Mouse (Mus musculus) ES-Bruce4 (cell line): ENCODE data around the gene Plcb1. TPM values are rescaled to one million over a fixed set of nuclear protein-coding genes. Genes with fewer than 3 reads are reported as not detected.

Source experiments
- H3K27ac ChIP-seq: 2 replicates; pipeline ENCODE4 v1.5.1; 2012; ENCODE audit warnings: low read length, inconsistent platforms; ENCODE audit not compliant: insufficient read depth
- H3K27me3 ChIP-seq: 2 replicates; pipeline ENCODE4 v1.6.1; 2012; ENCODE audit warnings: mild to moderate bottlenecking, low read length, inconsistent platforms; ENCODE audit not compliant: control insufficient read depth, poor library complexity, insufficient read depth, severe bottlenecking
- H3K36me3 ChIP-seq: 2 replicates; pipeline ENCODE4 v1.6.1; 2012; ENCODE audit warnings: inconsistent platforms, mild to moderate bottlenecking, low read length, moderate library complexity; ENCODE audit not compliant: control insufficient read depth, poor library complexity, insufficient read depth, severe bottlenecking
- H3K4me1 ChIP-seq: one replicate; pipeline ENCODE4 v1.8.1; 2011; ENCODE audit warnings: low read length; ENCODE audit not compliant: control insufficient read depth, insufficient read depth
- H3K4me3 ChIP-seq: 2 replicates; pipeline ENCODE4 v1.5.1; 2011; ENCODE audit warnings: low read depth, mild to moderate bottlenecking, low read length
- H3K9ac ChIP-seq: 2 replicates; pipeline ENCODE4 v1.6.1; 2012; ENCODE audit warnings: low read depth, mild to moderate bottlenecking, inconsistent platforms; ENCODE audit not compliant: poor library complexity, severe bottlenecking
- H3K9me3 ChIP-seq: replicated peaks from 2 replicates; pipeline ENCODE4 v1.6.1; 2012; ENCODE audit warnings: mild to moderate bottlenecking, low read length, inconsistent platforms; ENCODE audit not compliant: control insufficient read depth, poor library complexity, insufficient read depth, severe bottlenecking
- CTCF ChIP-seq: IDR thresholded peaks from one replicate; pipeline ENCODE4 v1.8.1; 2011; ENCODE audit warnings: low read depth, low read length
- EP300 ChIP-seq: IDR thresholded peaks from 2 replicates; pipeline ENCODE4 v1.6.1; 2011; ENCODE audit warnings: low read depth, low read length; ENCODE audit not compliant: insufficient read depth
- POLR2A ChIP-seq: IDR thresholded peaks from one replicate; pipeline ENCODE4 v1.8.1; 2011; ENCODE audit warnings: low read length; ENCODE audit not compliant: insufficient read depth
- polyA plus RNA-seq: library from polyadenylated mRNA; stranded (reverse); fragments of >200 nt; gene quantifications from 2 replicates; pipeline ENCODE4 v1.2.4, GENCODE M21; 2011; ENCODE audit warnings: low read depth; ENCODE audit not compliant: missing spikeins, insufficient read depth, insufficient read length

Gene Plcb1
- polyA plus RNA-seq, 1 experiment = 0.19 TPM

DNA sequence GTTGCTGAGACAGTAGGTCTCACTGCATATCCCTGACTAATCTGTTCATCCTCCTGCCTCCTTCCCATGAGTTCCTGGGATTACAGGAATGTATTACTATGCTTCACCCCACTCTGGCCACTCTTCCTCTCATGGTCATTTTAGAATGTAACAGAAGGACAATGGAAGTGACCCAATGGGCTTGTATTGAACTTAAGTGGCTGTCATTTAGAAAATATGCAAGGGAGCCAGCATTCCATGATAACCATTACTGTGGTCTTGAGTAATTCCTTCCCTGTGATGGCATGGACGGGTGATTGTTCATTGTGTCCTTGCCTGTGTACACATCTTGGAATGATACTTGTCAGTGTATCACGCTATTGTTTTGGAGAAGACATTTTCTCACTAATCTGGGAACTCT is 668.1 kb downstream of the Plcb1 start:
- H3K27me3 ChIP-seq = no peaks in the 10 kb centered on the region
- H3K4me1 ChIP-seq = no peaks in the 10 kb centered on the region
- no peak overlapping the region for H3K9ac ChIP-seq
- no peaks in the 10 kb centered on the region for H3K36me3 ChIP-seq
- H3K9me3 ChIP-seq = no peaks in the 10 kb centered on the region
- TF ChIP-seq CTCF (no peak), POLR2A (no peak), EP300 (no peak)
- H3K27ac ChIP-seq = no peak overlapping the region
- no peak overlapping the region for H3K4me3 ChIP-seq

DNA sequence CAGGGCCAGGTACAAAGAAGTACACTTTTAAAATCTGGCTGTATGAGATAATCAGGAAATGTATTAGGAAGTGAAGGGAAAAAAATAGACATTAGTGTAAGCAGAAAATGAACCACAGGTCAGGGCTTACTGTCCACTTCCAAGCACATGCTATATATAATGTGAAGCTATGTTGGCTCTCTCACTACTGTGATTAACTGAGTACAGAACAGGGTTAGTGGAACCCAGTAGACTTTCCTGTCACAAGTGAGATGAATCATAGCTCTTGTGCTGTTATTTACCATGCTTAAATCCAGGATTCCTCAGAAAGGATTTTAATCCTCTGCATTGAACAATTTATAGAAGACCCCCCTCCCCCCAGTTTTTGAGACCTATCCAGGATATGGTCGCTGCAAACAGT is 668.6 kb downstream of the Plcb1 start:
- no peak overlapping the region for H3K4me3 ChIP-seq
- TF ChIP-seq POLR2A = no peak
- no peak for TF ChIP-seq CTCF
- no peak for TF ChIP-seq EP300
- H3K4me1 ChIP-seq = no peaks in the 10 kb centered on the region
- no peaks in the 10 kb centered on the region for H3K9me3 ChIP-seq
- no peaks in the 10 kb centered on the region for H3K27me3 ChIP-seq
- H3K36me3 ChIP-seq = no peaks in the 10 kb centered on the region
- no peak overlapping the region for H3K27ac ChIP-seq
- H3K9ac ChIP-seq = no peak overlapping the region

DNA sequence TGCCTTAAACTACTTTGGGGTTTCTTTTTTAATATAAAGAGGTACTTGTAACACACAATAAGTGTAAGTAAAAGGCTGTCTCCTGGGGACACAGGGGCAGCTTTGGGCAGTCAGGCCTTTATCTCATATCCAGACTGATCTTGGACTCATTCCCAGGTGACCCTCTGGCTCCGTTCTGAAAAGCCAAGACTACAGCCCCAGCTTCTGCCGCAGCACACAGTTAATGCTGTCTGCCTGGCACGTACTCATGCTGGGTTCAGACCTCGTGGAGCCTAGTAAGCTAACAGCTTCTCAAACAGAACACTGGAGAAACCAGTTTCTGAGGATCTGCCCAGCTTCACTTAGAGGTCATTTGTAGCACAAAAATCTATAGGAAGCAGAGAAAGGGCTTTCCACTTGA is 682.0 kb downstream of the Plcb1 start:
- Histone ChIP-seq H3K36me3 (no peaks in the 10 kb centered on the region), H3K27me3 (no peaks in the 10 kb centered on the region), H3K9ac (no peak overlapping the region), H3K4me1 (no peaks in the 10 kb centered on the region), H3K27ac (no peak overlapping the region), H3K4me3 (no peak overlapping the region), H3K9me3 (no peaks in the 10 kb centered on the region)
- no peak for TF ChIP-seq POLR2A
- no peak for TF ChIP-seq EP300
- no peak for TF ChIP-seq CTCF

DNA sequence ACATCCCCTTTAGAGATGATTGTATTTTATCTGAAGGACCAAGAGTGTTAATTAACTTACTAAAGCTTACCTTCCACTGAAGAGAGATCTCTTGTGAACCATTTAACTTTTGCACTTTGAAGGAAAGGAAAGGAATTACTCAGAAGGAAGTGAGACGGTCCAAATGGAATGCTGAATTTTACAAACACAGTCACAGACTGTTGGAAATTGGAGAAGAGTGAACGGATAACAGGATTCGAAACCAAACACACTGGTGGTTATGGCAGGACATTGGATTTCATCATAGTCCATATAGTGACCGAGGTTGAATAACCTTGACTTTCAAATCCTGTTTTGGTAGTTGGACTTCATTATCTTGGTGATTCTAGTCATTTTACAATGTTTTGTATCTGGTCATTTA is 688.2 kb downstream of the Plcb1 start:
- H3K4me1 ChIP-seq = no peaks in the 10 kb centered on the region
- TF ChIP-seq EP300 (no peak), CTCF (no peak), POLR2A (no peak)
- H3K9me3 ChIP-seq = no peaks in the 10 kb centered on the region
- no peak overlapping the region for H3K27ac ChIP-seq
- H3K9ac ChIP-seq = no peak overlapping the region
- no peak overlapping the region for H3K4me3 ChIP-seq
- no peaks in the 10 kb centered on the region for H3K27me3 ChIP-seq
- H3K36me3 ChIP-seq = no peaks in the 10 kb centered on the region

DNA sequence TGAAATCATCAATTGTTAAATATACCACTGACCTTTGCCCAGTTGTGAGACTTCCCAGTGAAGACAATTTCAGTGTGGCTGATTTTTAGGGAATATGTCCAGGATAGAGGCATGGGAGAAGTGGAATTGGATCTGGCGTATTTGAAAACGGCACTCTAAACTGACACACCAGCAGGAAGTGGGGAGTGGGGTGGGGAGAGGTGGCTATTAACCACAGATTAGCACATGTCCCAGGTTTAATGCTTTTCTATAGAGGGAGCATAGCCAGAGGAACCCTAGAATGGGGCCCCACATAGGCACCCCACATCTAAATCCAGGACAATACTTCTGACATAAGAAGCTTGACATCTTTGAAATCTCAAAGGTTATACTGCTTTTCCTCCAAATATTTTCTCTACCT is 699.4 kb downstream of the Plcb1 start:
- Histone ChIP-seq H3K4me1 (no peaks in the 10 kb centered on the region), H3K27ac (no peak overlapping the region), H3K4me3 (no peak overlapping the region), H3K36me3 (no peaks in the 10 kb centered on the region), H3K9me3 (no peaks in the 10 kb centered on the region), H3K9ac (no peak overlapping the region), H3K27me3 (no peaks in the 10 kb centered on the region)
- TF ChIP-seq EP300 (no peak), CTCF (no peak), POLR2A (no peak)

DNA sequence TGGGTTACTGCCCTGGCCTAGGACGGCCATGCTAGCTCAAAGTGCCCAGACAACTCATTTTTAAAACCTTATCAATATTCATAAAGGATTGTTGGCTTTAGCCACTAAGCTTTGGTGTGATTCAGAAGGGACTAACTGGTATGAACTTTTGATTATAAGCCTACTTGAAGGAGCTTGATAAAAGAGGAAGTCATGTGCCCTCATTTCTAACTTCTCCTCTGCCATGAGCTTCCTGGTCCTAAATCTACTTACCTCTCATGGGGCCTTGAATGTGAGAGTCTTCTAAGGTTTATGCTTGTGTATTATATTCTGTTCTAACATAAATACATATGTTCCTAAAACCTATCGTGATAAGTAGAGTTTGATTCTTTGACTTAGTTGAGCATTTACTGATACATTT is 702.4 kb downstream of the Plcb1 start:
- H3K9me3 ChIP-seq = no peaks in the 10 kb centered on the region
- H3K27ac ChIP-seq = no peak overlapping the region
- H3K9ac ChIP-seq = no peak overlapping the region
- TF ChIP-seq CTCF (no peak), POLR2A (no peak), EP300 (no peak)
- no peaks in the 10 kb centered on the region for H3K36me3 ChIP-seq
- H3K27me3 ChIP-seq = no peaks in the 10 kb centered on the region
- no peak overlapping the region for H3K4me3 ChIP-seq
- H3K4me1 ChIP-seq = no peaks in the 10 kb centered on the region

DNA sequence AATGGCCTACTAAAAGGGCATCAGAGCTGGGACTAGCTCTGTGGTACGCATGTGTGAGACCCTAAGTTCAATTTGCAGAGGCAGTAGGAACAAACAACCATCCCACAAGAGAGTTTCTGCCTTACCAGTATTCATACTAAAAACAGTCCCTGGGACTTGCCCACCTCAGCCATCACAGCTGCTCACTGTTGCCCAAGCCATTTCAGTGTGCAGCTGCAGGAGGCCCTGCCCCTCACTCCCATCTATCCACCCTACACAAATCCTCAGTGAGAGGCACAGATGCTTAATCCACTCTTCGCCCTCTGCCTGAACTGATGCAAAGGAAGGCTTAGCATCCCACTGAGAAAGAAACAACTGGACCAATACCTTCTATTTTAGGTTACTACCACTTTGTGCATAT is 703.3 kb downstream of the Plcb1 start:
- Histone ChIP-seq H3K9ac (no peak overlapping the region), H3K9me3 (no peaks in the 10 kb centered on the region), H3K27me3 (no peaks in the 10 kb centered on the region), H3K4me3 (no peak overlapping the region), H3K4me1 (no peaks in the 10 kb centered on the region), H3K27ac (no peak overlapping the region), H3K36me3 (no peaks in the 10 kb centered on the region)
- TF ChIP-seq CTCF (no peak), POLR2A (no peak), EP300 (no peak)
